Mouse (Mus musculus) kidney, embryonic 16.5 days (tissue): Measurements from ENCODE around the gene Gfi1. TPM values are rescaled to one million over a fixed set of nuclear protein-coding genes. Genes with fewer than 3 reads are reported as not detected.

Source experiments
- ATAC-seq: fragments of 200-750 bp; cut with Nextera tagmentation; 2 replicates; pipeline ENCODE4 v1.8.0; 2017; ENCODE audit warnings: moderate TSS enrichment; ENCODE audit not compliant: low FRiP score, low TSS enrichment
- H3K27ac ChIP-seq: fragments of 300-500 bp; sonication (generic); 2 replicates; pipeline ENCODE4 v1.5.1; 2014; ENCODE audit warnings: low read length
- H3K27me3 ChIP-seq: fragments of 300-500 bp; sonication (generic); 2 replicates; pipeline ENCODE4 v1.6.1; 2014; ENCODE audit warnings: low read length, control low read depth, mixed read lengths; ENCODE audit not compliant: insufficient read depth
- H3K36me3 ChIP-seq: fragments of 300-500 bp; sonication (generic); 2 replicates; pipeline ENCODE4 v1.6.1; 2014; ENCODE audit warnings: low read length, control low read depth, mixed read lengths; ENCODE audit not compliant: insufficient read depth
- H3K4me1 ChIP-seq: fragments of 300-500 bp; sonication (generic); 2 replicates; pipeline ENCODE4 v1.6.1; 2014; ENCODE audit warnings: low read length, control low read depth, mixed read lengths; ENCODE audit not compliant: insufficient read depth
- H3K4me2 ChIP-seq: fragments of 300-500 bp; sonication (generic); replicated peaks from 2 replicates; pipeline ENCODE4 v1.6.1; 2014; ENCODE audit warnings: low read depth, low read length
- H3K4me3 ChIP-seq: fragments of 300-500 bp; sonication (generic); 2 replicates; pipeline ENCODE4 v1.5.1; 2014; ENCODE audit warnings: mild to moderate bottlenecking, low read length
- H3K9ac ChIP-seq: fragments of 300-500 bp; sonication (generic); replicated peaks from 2 replicates; pipeline ENCODE4 v1.6.1; 2014; ENCODE audit warnings: low read length
- H3K9me3 ChIP-seq: fragments of 300-500 bp; sonication (generic); 2 replicates; pipeline ENCODE4 v1.6.1; 2016; ENCODE audit warnings: low read length, control low read depth
- WGBS: fragments of 180-500 bp; shearing (Covaris S2); extraction: QIAGEN DNeasy Blood & Tissue Kit; methylation state at CpG from one replicate; pipeline ENCODE4 v1.1.7; 2014; 5-methylcytosine and 5-hydroxymethylcytosine counted together
- polyA plus RNA-seq: library from polyadenylated mRNA; unstranded; fragments of >200 nt; fragmentation: Nextera tagmentation; extraction: Ambion mirVana; gene quantifications from 2 replicates; pipeline ENCODE4 v1.2.1, GENCODE M21; 2015

Gene Gfi1
- not detected in 2 replicates for polyA plus RNA-seq

DNA sequence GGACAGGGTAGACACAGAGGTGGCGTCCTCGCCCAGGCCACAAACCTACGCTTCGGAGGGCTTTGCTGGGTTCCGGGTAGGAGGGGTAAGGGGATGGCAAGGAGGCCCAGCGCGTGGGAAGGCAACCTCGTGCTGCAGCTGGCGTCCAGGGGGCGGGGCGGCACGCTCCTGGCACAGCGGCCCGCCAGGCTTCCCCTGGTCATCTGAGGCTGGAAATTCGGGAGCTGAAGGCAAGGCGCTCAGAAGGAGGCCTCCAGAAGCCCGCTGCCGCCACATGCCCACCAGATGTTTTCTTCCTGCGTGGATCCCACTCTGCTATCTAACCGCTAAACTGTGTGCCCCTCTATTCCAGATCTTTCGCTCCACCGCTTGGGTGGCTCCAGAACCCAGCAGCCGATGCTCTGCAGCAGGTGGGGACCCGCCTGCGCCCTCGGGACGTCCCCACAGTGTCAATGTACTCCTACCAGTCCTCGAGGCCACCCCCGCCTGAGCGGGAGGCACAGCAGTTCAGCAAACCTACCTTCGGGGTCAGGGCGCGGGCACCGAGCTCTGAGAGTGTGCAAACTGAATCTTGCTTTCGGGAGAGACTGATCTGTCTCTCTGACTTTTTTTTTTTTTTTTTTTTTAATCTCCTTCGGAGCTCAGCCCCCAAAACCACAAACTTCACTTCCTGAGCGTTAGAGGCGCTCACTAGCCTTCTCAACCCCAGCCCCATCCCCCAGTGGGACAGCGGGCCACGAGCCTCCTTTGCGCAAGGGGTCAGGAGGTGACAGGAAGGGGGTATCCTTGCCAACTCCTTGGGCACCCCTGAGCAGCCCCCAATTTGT, at the start of gene Gfi1:
Gene Gfi1, minus strand, starts transcription at position 602 of the 827 bp plus-strand sequence.
- H3K4me3 ChIP-seq = peak within 1 kb of the TSS; percentile 38
- H3K4me2 ChIP-seq = peak within 1 kb of the TSS; percentile 47
- ATAC-seq = 0 out of 2 replicates have a peak, but pooled peaks have one; percentile 14
- no peak within 1 kb of the TSS for H3K27ac ChIP-seq
- peaks cover 93% of the 10 kb centered on the region for H3K27me3 ChIP-seq
- H3K4me1 ChIP-seq = peaks cover 52% of the 10 kb centered on the region
- no peaks in the 10 kb centered on the region for H3K36me3 ChIP-seq
- H3K9me3 ChIP-seq = no peaks in the 10 kb centered on the region
- H3K9ac ChIP-seq = 0 out of 2 replicates have a peak within 1 kb of the TSS, but pooled peaks have one; percentile 22
- WGBS = under 1% methylated on average over 41 of the region's 41 CpGs

DNA sequence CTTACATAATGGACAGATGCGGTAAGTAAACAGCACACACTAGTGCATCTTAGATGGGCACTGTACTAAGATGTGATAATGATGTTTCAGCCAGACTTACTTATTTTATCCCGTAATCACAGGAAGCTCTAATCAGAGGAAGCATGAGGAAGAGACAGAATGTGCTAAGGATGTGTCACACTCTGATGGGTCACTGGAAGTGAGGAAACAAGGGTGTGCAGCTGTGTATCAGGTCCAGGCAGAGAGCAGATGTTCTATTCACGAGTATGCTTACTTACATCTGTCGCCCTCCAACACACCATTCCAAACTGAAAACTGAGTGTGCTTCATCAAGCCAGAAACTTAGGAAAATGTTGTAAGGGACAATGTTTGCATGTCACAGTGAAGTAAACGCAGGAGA, 46.2 kb upstream of the Gfi1 start:
- no peaks in the 10 kb centered on the region for H3K4me1 ChIP-seq
- no peak overlapping the region for H3K9ac ChIP-seq
- no peak overlapping the region for H3K4me3 ChIP-seq
- 85% methylated on average over 5 of the region's 5 CpGs for WGBS
- no peak overlapping the region for H3K4me2 ChIP-seq
- H3K9me3 ChIP-seq = no peaks in the 10 kb centered on the region
- no peak overlapping the region for H3K27ac ChIP-seq
- ATAC-seq = no peak
- peaks cover 9% of the 10 kb centered on the region for H3K36me3 ChIP-seq
- H3K27me3 ChIP-seq = no peaks in the 10 kb centered on the region

DNA sequence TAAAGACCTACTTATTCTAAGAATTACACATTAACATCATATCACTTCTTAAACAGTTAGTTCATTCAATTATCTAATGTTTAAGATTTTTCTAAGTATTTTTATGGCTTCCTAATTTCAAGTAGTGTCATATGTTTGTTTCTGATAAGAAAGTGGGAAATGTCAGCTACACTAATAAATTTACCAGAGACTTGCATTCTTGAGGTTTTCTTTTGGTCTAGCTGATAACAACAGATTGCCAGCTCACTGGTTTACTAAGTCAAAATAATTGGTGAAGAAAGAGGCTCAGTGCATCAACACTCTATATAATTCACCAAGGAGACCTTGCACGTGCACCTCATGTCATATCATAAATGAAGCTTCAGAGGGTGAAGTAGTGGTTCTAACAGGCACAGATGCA, 42.4 kb upstream of the Gfi1 start:
- Histone ChIP-seq H3K27me3 (no peaks in the 10 kb centered on the region), H3K4me1 (no peaks in the 10 kb centered on the region), H3K36me3 (peaks cover 5% of the 10 kb centered on the region), H3K4me3 (no peak overlapping the region), H3K9ac (no peak overlapping the region), H3K27ac (no peak overlapping the region), H3K4me2 (no peak overlapping the region), H3K9me3 (no peaks in the 10 kb centered on the region)
- WGBS = 93% methylated on average over 1 of the region's 1 CpGs
- ATAC-seq = no peak

DNA sequence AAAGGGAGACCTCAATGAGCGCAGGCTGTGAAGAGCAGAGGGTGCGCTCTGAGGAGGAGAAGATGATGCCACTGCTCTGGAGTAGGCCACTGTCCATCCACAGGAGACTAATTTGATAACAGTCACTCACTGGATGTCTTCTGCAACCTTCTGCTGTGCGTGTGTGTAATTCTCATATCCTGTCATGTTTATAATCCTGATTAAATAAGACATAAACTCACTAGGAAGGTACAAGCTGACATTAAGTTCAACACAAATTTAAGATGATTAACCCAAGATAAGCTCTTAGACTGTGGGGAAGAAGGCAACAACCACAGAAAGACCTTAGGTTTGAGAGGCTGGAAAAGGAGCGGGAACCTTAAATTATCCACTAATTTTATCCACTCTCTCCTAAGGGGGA, 40.1 kb upstream of the Gfi1 start:
- no peaks in the 10 kb centered on the region for H3K27me3 ChIP-seq
- no peak overlapping the region for H3K9ac ChIP-seq
- H3K4me2 ChIP-seq = no peak overlapping the region
- H3K4me1 ChIP-seq = no peaks in the 10 kb centered on the region
- no peak overlapping the region for H3K27ac ChIP-seq
- no peaks in the 10 kb centered on the region for H3K9me3 ChIP-seq
- ATAC-seq = no peak
- WGBS = 98% methylated on average over 4 of the region's 4 CpGs
- H3K36me3 ChIP-seq = peaks cover 5% of the 10 kb centered on the region
- H3K4me3 ChIP-seq = no peak overlapping the region

DNA sequence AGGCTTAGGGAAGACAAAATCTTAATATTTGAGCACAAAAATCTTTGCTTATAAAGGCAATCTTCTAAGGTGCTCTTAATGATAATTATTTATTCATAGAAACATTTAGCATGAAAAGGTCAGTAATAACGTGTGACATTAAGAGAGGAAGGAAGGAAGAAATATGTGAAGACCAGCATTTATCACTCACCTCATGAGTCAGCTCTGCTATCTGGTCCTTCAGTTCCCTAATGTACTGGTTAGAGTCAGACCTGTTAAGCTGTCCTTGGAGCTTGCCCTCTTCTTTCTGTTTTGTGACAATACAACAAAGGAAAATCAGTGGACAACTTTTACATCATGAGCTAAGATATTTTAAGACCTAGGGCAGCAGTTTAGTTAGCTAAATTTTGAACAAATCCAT, 38.6 kb upstream of the Gfi1 start:
- Histone ChIP-seq H3K4me3 (no peak overlapping the region), H3K36me3 (peaks cover 5% of the 10 kb centered on the region), H3K4me1 (no peaks in the 10 kb centered on the region), H3K9me3 (no peaks in the 10 kb centered on the region), H3K27me3 (no peaks in the 10 kb centered on the region), H3K27ac (no peak overlapping the region), H3K4me2 (no peak overlapping the region), H3K9ac (no peak overlapping the region)
- WGBS = 75% methylated on average over 1 of the region's 1 CpGs
- no peak for ATAC-seq

DNA sequence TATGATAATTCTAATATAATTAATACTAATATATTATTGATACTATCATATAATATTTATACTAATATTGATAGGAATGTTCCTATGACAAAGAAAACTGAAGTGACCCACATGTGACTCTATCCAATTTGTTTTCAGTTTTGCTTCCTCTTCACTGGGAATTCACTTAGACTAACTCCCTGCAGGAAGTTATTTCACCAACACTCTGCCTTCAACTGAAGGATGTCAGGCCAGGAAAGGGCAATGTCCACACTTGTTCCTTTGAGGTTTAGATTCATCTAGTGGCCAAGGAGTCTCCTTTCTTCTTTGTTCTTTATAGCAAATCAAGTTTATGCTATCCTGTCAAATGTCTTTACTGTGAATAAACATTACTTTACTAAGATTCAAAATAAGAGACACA, 37.8 kb upstream of the Gfi1 start:
- H3K4me3 ChIP-seq = no peak overlapping the region
- no peak for ATAC-seq
- H3K9me3 ChIP-seq = no peaks in the 10 kb centered on the region
- H3K27ac ChIP-seq = no peak overlapping the region
- no peaks in the 10 kb centered on the region for H3K4me1 ChIP-seq
- H3K9ac ChIP-seq = no peak overlapping the region
- H3K4me2 ChIP-seq = no peak overlapping the region
- H3K27me3 ChIP-seq = no peaks in the 10 kb centered on the region
- peaks cover 5% of the 10 kb centered on the region for H3K36me3 ChIP-seq

DNA sequence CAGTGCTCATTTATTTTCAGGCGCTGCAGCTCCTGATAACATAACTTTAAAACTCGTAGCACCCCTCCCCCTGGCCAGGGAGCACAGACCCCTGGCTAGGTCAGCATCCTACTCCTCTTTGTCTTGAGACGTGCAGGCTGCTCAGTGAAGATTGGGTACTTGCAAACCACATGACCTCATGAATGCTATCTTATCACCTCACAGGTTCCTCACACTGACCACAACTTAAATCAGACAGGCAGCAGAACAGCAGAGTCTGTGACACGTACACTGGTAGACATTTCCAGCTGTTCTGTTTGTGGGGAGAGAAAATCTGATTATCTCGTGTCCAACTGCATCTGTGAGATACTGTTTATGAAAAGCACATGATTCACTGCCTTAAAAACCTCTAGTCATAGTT, 33.3 kb upstream of the Gfi1 start:
- no peaks in the 10 kb centered on the region for H3K4me1 ChIP-seq
- no peak overlapping the region for H3K4me3 ChIP-seq
- H3K36me3 ChIP-seq = no peaks in the 10 kb centered on the region
- no peak overlapping the region for H3K4me2 ChIP-seq
- no peak for ATAC-seq
- H3K27ac ChIP-seq = no peak overlapping the region
- no peak overlapping the region for H3K9ac ChIP-seq
- H3K9me3 ChIP-seq = no peaks in the 10 kb centered on the region
- no peaks in the 10 kb centered on the region for H3K27me3 ChIP-seq
- WGBS = 67% methylated on average over 5 of the region's 5 CpGs

DNA sequence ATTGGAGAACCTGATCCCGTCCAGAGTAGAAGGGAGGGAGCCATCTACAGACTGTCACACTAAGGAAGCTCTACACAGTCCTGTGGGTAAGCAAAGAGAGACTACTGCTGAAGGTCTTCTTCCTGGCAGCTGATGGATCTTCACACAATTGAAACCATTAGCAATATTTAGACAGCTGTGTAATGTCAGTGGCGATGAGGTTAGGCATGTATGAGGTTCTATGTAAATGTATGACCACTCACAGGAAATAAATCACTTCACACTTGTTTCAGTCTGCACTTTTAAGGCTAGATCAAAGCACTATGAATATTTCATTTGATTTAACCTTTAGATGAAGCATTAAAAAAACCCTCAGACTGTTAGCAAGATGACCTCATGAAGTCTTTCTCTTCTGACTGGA, 30.2 kb upstream of the Gfi1 start:
- Histone ChIP-seq H3K4me2 (no peak overlapping the region), H3K27me3 (no peaks in the 10 kb centered on the region), H3K9ac (no peak overlapping the region), H3K4me1 (no peaks in the 10 kb centered on the region), H3K9me3 (no peaks in the 10 kb centered on the region), H3K4me3 (no peak overlapping the region), H3K27ac (no peak overlapping the region), H3K36me3 (no peaks in the 10 kb centered on the region)
- 61% methylated on average over 2 of the region's 2 CpGs for WGBS
- ATAC-seq = no peak

DNA sequence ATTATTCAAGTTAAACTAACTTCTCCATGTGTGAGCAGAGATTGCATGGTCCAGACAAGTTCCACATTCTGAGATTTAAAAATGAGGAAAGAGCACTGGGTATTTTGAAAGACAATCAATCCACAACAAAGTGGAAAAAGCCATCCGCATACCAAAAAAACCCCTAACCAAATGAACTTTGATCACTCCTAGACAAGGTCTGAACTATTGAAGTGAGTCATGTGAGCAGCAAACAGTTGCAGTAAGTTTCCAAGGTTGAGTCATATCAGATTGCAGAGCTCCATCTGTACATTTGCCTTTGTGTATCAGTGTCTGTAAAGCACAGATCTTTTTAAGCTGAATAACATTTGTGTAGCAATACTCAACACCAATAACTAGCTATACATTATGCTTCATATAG, 28.9 kb upstream of the Gfi1 start:
- no peak overlapping the region for H3K9ac ChIP-seq
- H3K36me3 ChIP-seq = no peaks in the 10 kb centered on the region
- H3K27me3 ChIP-seq = no peaks in the 10 kb centered on the region
- no peak for ATAC-seq
- H3K4me1 ChIP-seq = peaks cover 3% of the 10 kb centered on the region; the same call in 1 of the 2 replicates
- H3K27ac ChIP-seq = no peak overlapping the region
- H3K4me3 ChIP-seq = no peak overlapping the region
- H3K4me2 ChIP-seq = no peak overlapping the region
- 70% methylated on average over 1 of the region's 1 CpGs for WGBS
- H3K9me3 ChIP-seq = no peaks in the 10 kb centered on the region

DNA sequence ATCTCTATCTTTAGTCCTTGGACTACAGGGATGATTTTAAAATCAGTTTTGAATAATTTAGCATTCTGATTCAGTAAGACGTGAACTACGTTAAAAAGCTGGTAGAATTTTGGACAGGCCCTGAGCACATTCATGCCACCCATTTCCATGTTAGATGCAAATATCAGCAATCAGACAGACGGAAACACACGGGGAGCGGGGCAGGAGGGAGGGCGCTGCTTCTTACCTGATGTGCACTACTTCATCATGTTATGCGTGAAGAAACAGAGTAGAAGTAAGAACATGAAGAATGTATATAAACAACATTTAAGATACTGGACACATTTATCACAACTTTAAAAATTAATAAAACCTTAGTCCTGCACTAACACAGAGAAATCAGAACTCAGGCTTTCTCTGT, 27.8 kb upstream of the Gfi1 start:
- Histone ChIP-seq H3K27me3 (no peaks in the 10 kb centered on the region), H3K36me3 (no peaks in the 10 kb centered on the region), H3K4me3 (no peak overlapping the region), H3K9me3 (no peaks in the 10 kb centered on the region), H3K4me2 (no peak overlapping the region), H3K27ac (no peak overlapping the region), H3K9ac (no peak overlapping the region), H3K4me1 (peaks cover 3% of the 10 kb centered on the region; the same call in 1 of the 2 replicates)
- ATAC-seq = no peak
- 95% methylated on average over 7 of the region's 7 CpGs for WGBS
